Mouse (Mus musculus): ENCODE measurements around the gene Lemd2.

GRCm38 (mm10) chr17:27227258-27227657 lies 23.0 kb upstream of the Lemd2 start:
- TF ChIP-seq CTCF (IDR thresholded peaks at IDR 0.05; ENCODE audit: extremely low read depth, insufficient read depth, low read length) (no peak), POLR2A (IDR thresholded peaks at IDR 0.05; ENCODE audit: extremely low read depth, insufficient read depth, low read length) (no peak)

Data from cortical plate, adult 2 months (tissue).